Mouse (Mus musculus) lung, adult 2 months (tissue): Measurements from ENCODE around the gene Gm37240.

ENCODE experiments used
- CTCF ChIP-seq: fragments of 200-500 bp; IDR thresholded peaks from 2 replicates; pipeline ENCODE4 v1.5.1; 2011; ENCODE audit warnings: mild to moderate bottlenecking, low read length, control low read depth; ENCODE audit not compliant: insufficient read depth
- POLR2A ChIP-seq: fragments of 200-500 bp; IDR thresholded peaks from 2 replicates; pipeline ENCODE4 v1.6.1; 2011; ENCODE audit warnings: low read depth, mild to moderate bottlenecking, control low read depth, low read length, borderline replicate concordance; ENCODE audit errors: extremely low read depth

DNA sequence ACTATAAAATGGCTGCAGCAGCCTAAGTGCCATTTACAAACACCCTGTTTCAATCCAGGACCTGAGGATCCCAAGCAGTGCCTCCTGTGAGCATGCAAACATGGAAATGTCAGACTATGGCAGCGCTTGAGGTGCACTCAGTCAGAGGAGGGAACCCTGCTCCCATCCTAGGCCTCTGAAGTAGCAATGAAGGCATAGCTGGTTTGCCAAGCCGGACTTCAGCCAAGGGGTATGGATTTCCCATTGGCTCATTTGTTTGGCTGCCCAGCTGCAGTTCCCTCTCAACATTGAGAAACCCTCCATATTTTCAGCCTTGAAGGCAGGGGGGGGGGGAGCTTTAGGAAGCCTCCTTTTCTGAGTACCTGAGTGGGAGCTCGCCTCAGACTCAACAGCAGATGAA, 1329.0 kb downstream of the Gm37240 start:
- TF ChIP-seq CTCF (no peak), POLR2A (no peak)
